Mouse (Mus musculus) G1E-ER4 (cell line): ENCODE data around the gene Hmgn1. TPM values are rescaled to one million over a fixed set of nuclear protein-coding genes. Genes with fewer than 3 reads are reported as not detected.

ENCODE experiments used
- GATA1 ChIP-seq: IDR thresholded peaks from one replicate; pipeline ENCODE4 v1.8.0; 2012; ENCODE audit warnings: low read length, inconsistent platforms
- polyA plus RNA-seq: library from polyadenylated mRNA; stranded (reverse); fragments of >175 nt; gene quantifications from 2 replicates; pipeline ENCODE4 v1.2.3, GENCODE M21; 2012

Gene Hmgn1
- polyA plus RNA-seq, 1 experiment = 255 TPM

DNA sequence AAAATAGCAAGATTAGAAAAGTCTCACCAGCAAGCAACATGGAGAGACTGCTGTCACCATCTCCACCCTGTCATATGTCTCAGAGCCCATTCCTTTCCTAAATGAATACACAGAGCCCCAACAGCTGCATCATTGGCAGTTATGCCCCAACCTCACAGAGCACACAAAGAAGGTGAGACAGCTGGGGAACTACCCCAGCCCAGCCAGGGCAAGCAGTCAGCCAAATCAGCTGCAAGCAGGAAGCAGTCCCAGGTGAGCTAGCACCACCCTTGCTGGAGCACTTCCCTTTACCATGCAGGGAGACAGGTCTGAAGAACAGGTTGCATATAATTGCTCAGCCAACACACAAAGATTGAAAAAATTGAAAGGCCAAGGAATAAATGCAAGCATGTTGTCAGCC is 41.9 kb downstream of the Hmgn1 start:
- TF ChIP-seq GATA1 = no peak

DNA sequence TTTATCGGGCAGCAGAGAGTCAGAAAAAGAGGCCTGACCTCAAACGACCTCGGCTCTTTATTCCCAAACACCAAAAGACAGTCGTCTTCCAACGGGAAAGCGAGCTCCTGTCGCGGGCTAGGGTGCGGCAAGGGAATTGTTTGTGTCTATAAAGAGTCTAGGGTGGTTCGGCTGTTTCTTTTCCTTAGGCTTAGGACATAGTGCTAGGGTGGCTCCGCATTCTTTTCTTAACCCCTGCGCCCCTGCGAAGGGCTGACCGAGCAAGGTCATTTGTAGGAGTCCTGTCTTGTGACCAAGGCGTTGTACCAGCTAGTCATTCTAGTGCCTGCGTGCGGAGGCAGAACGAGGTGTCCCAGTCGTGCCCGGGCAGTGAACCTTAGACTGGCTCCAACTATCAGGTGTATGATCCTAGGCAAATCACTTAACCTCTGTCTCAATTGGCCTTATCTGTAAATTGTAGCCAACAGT is 44.3 kb downstream of the Hmgn1 start:
- TF ChIP-seq GATA1 = no peak

DNA sequence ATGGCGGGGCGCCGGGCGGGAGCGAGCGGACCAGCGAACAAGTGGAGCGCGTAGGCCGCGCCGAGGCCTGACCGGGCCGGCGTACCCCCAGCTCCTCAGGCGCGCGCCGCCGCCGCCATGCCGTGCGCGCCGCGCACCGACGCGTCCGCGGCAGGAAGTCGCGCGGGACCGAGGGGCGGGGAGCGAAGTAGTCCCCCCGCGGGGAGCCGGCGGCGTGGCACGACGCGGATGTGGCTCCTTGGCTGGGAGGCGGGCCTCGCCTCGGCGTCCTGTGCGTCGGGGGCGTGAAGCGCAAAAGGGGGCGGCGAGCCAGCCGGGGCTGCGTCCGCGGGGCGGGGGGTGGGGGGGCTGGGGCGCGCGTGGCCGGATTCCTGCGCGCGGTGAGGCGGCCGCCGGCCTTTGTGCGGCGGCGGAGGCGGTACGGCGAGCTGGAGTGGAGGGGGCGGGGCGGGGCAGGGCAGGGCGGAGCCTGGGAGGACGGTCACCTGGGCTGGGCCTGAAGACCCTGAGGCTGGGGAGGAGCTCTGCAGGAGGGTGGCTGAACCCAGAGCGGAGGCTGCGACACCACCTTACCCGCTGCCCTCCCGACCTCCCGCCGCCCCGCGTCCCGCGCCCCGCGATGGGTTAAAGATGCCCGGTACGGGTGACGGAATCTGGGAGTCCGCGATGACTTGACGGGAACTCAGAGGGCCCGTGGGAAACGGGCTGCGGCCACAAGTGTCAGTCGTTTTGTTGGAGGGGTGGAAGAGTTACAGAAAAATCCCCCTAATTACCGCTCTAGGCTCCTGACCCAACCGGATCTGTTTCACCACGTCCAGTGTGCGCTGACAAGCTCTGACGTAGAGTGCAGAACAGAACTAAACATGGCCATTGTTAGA is 45.0 kb downstream of the Hmgn1 start, which contains the start of gene Brwd1:
TSS of gene Brwd1 (minus strand) at position 226 of the 878 bp plus-strand sequence.
- no peak for TF ChIP-seq GATA1

DNA sequence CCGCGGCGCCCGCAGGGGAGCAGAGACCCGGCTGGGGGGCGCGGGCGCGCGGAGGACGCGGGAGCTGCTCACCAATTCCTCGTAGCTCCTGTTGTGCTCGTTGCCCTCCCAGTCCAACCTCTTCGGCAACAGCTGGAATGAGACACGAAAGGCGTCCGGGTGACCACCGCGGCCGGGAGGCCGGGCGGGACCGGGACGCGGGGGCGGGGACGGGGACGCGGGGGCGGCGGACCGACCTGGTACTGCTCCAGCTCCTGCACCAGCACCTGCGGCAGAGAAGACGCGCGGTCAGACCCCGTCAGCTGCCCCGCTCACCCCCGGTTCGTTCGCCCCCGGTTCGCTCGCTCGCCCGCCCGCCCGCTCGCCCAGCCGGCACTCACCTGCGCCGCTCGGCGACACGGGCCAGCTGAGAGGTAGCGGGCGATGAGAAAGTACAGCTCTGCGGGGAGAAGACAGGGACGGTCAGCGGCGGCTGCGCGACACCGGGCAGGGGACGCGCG is 45.7 kb downstream of the Hmgn1 start:
- TF ChIP-seq GATA1 = no peak

DNA sequence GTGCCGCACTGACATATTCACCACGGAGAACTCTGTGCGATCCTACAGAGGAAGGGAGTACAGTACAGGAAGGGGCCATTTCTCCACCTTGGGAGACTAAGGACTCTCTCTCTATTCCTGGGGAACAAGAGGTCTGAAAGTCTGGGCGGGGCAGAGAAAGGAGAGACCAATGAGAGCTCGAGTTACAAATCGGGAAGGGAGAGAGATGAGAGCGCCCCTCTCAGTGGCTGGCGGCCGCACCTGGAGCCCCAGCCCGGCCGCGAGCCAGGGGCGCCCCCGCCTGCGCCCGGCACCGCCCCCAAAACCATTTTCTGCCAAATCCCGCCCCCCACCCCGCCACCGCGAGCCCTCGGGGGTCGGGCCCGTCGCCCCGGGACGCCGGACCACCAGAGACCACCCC is 46.2 kb downstream of the Hmgn1 start:
- TF ChIP-seq GATA1 = no peak

DNA sequence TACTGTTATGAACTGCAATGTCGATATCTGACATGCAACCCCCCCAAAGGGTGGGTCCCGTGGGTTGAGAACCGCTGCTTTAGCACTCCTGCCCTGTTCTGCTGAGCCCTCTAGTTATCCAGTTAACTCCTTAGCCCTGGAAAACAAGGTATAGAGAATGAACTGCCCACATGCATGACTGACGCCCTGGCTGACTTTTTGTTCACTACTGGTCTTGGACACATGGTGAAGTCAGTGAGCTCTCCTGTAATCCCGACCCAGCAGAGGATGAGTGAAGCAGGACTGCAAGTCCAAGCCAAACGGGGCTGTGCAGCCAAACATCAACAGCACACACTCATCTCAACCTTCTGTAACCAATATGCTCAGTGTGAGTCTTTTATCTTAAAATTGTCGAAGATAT is 47.0 kb downstream of the Hmgn1 start:
- no peak for TF ChIP-seq GATA1

Other genes starting within 250 kb of the Hmgn1 start
- 98.5 and 158 TPM in 2 replicates for gene Psmg1, start 136.8 kb downstream of the Hmgn1 start, polyA plus RNA-seq
- 11.1 and 14.4 TPM in 2 replicates for gene Brwd1, start 45.2 kb downstream of the Hmgn1 start, polyA plus RNA-seq
- 5.2 and 5.3 TPM in 2 replicates for gene Wrb, start 17.7 kb upstream of the Hmgn1 start, polyA plus RNA-seq
- gene Lca5l, start 64.5 kb upstream of the Hmgn1 start, polyA plus RNA-seq = not detected in 2 replicates
- 0.09 and 0.46 TPM in 2 replicates for gene Sh3bgr, start 72.7 kb upstream of the Hmgn1 start, polyA plus RNA-seq
- not detected in 2 replicates for gene B3galt5, start 108.1 kb upstream of the Hmgn1 start, polyA plus RNA-seq